In the genomic region with DNA sequence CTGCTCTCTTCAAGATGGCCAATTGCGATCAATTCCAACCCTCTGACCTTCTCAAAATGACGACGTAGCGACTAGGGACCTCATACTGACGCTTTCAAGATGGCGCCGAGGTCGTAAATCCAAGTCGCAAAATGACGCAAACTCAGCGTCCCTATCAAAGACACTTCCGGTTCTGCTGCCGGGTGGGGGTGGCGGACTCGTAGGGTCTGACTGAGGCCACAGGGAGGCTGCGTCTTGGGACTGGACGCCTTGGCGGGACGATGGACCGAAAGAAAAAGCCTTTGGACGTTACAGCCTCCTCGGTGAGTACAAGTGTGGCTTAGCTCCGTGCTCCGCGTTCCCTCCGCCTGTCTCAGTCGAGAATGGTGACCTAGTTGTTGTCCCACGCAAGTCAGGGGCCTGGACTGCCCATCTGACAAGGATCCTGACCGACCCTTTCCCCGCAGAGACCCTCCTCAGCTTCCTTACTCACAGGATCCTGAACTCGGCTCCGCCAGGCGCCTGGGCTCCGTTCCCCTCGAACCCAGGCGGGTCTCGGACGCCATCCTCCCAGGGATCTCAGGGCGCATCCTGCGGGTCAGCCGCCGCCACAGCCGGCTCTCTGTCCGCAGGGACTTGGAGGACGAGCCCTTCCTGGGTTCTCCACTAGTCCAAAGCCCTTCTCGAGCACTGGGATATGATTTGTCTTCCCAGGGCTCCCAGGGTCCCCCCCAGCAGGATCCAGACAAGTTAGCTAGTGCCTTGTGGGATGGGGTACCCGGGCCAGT, we compare ENCODE assay signal across 8 mouse cellular contexts. TPM values are rescaled to one million over a fixed set of nuclear protein-coding genes. Genes with fewer than 3 reads are reported as not detected.
DNase-seq lines count a peak whose midpoint lies in the region; ATAC-seq and TF ChIP-seq lines count a peak whose summit lies in the region.

A gene (plus strand): TSS at position 169 of the 767 bp plus-strand sequence.

- peak; percentile 92 for TF ChIP-seq POLR2A in testis, adult 2 months (IDR thresholded peaks at IDR 0.05; ENCODE audit: control insufficient read depth, low read depth, low read length)

- H3K36me3 ChIP-seq in E14TG2a.4 (ENCODE audit: insufficient read depth, low read length), result peaks cover 28% of the 10 kb centered on the region
- peaks cover 17% of the 10 kb centered on the region for H3K36me3 ChIP-seq in forebrain, embryonic 12.5 days (replicated peaks)
- H3K36me3 ChIP-seq in heart, postnatal 0 days (replicated peaks; ENCODE audit: control insufficient read depth, insufficient read depth, low read length), result peaks cover 18% of the 10 kb centered on the region
- H3K36me3 ChIP-seq in liver, embryonic 16.5 days (ENCODE audit: control insufficient read depth, insufficient read depth), result peaks cover 3% of the 10 kb centered on the region
- H3K36me3 ChIP-seq in neural tube, embryonic 13.5 days, result peaks cover 21% of the 10 kb centered on the region
- H3K36me3 ChIP-seq in testis, adult 2 months (ENCODE audit: control insufficient read depth, insufficient read depth, low read length), result no peaks in the 10 kb centered on the region

- peak within 1 kb of the TSS; percentile 89 for H3K9ac ChIP-seq in forebrain, embryonic 12.5 days
- peak within 1 kb of the TSS; percentile 87 for H3K9ac ChIP-seq in heart, postnatal 0 days (replicated peaks; ENCODE audit: low read depth, low read length)
- peak within 1 kb of the TSS; percentile 93 for H3K9ac ChIP-seq in liver, embryonic 16.5 days (ENCODE audit: low read depth, low read length)
- peak within 1 kb of the TSS; percentile 96 for H3K9ac ChIP-seq in neural tube, embryonic 13.5 days

- no peak for TF ChIP-seq CTCF in E14TG2a.4 (conservative IDR thresholded peaks at IDR 0.05; ENCODE audit: low read length)
- no peak for TF ChIP-seq CTCF in heart, postnatal 0 days (IDR thresholded peaks at IDR 0.05; ENCODE audit: low read depth)
- TF ChIP-seq CTCF in testis, adult 2 months (IDR thresholded peaks at IDR 0.05; ENCODE audit: control insufficient read depth, insufficient read depth, insufficient replicate concordance, low read depth, low read length), result no peak

- H3K4me2 ChIP-seq in forebrain, embryonic 12.5 days, result peak within 1 kb of the TSS; percentile 76
- H3K4me2 ChIP-seq in heart, postnatal 0 days (ENCODE audit: low read depth, low read length), result peak within 1 kb of the TSS; percentile 68
- H3K4me2 ChIP-seq in liver, embryonic 16.5 days (ENCODE audit: low read depth, low read length), result peak within 1 kb of the TSS; percentile 79
- peak within 1 kb of the TSS; percentile 88 for H3K4me2 ChIP-seq in neural tube, embryonic 13.5 days

- no peaks in the 10 kb centered on the region for H3K27me3 ChIP-seq in E14TG2a.4 (ENCODE audit: insufficient read depth, low read length)
- 0 out of 2 replicates have a peak, but pooled peaks cover 3% of the 10 kb centered on the region for H3K27me3 ChIP-seq in forebrain, embryonic 12.5 days
- no peaks in the 10 kb centered on the region for H3K27me3 ChIP-seq in heart, postnatal 0 days (ENCODE audit: control insufficient read depth, insufficient read depth, low read length)
- H3K27me3 ChIP-seq in liver, embryonic 16.5 days (ENCODE audit: control insufficient read depth, insufficient read depth, low read depth, low read length), result no peaks in the 10 kb centered on the region
- H3K27me3 ChIP-seq in neural tube, embryonic 13.5 days, result peaks cover 4% of the 10 kb centered on the region; the same call in 1 of the 2 replicates
- no peaks in the 10 kb centered on the region for H3K27me3 ChIP-seq in testis, adult 2 months (ENCODE audit: control insufficient read depth, insufficient read depth, low read length)

- TF ChIP-seq EP300 in heart, postnatal 0 days (IDR thresholded peaks at IDR 0.05; ENCODE audit: low read depth), result no peak

- peak within 1 kb of the TSS; percentile 100 for H3K4me3 ChIP-seq in E14TG2a.4 (replicated peaks; ENCODE audit: low read length)
- peak within 1 kb of the TSS; percentile 82 for H3K4me3 ChIP-seq in forebrain, embryonic 12.5 days (replicated peaks)
- peak within 1 kb of the TSS; percentile 81 for H3K4me3 ChIP-seq in heart, postnatal 0 days (ENCODE audit: low read depth, low read length)
- H3K4me3 ChIP-seq in liver, embryonic 16.5 days (ENCODE audit: low read depth, low read length), result peak within 1 kb of the TSS; percentile 94
- H3K4me3 ChIP-seq in neural tube, embryonic 13.5 days, result peak within 1 kb of the TSS; percentile 97
- peak within 1 kb of the TSS; percentile 98 for H3K4me3 ChIP-seq in testis, adult 2 months (ENCODE audit: control insufficient read depth, low read depth, low read length)

- peak; percentile 93 for ATAC-seq in forebrain, embryonic 12.5 days (ENCODE audit: low FRiP score)
- peak; percentile 96 for ATAC-seq in heart, postnatal 0 days (ENCODE audit: insufficient read depth, low read depth)
- peak; percentile 97 for ATAC-seq in liver, embryonic 16.5 days (ENCODE audit: low read depth)
- ATAC-seq in neural tube, embryonic 13.5 days (ENCODE audit: low read depth), result peak; percentile 95

- peak within 1 kb of the TSS; percentile 68 for H3K27ac ChIP-seq in forebrain, embryonic 12.5 days
- H3K27ac ChIP-seq in heart, postnatal 0 days (ENCODE audit: low read depth), result peak within 1 kb of the TSS; percentile 58
- H3K27ac ChIP-seq in liver, embryonic 16.5 days (ENCODE audit: low read length), result peak within 1 kb of the TSS; percentile 70
- peak within 1 kb of the TSS; percentile 88 for H3K27ac ChIP-seq in neural tube, embryonic 13.5 days (replicated peaks)
- peak within 1 kb of the TSS; percentile 82 for H3K27ac ChIP-seq in testis, adult 2 months (ENCODE audit: control insufficient read depth, insufficient read depth, low read depth, low read length)

- peak; percentile 95 for DNase-seq in c-Kit-positive CD71-positive TER-119-positive erythroid progenitor cells, embryonic 14.5 days (ENCODE audit: low spot score)
- peak; percentile 97 for DNase-seq in heart, postnatal 0 days (ENCODE audit: low spot score)
- DNase-seq in kidney, postnatal 4 days, result peak; percentile 93 to 96

- under 1% methylated on average over 47 of the region's 47 CpGs for WGBS in forebrain, embryonic 12.5 days
- WGBS in heart, postnatal 0 days, result under 1% methylated on average over 47 of the region's 47 CpGs
- under 1% methylated on average over 47 of the region's 47 CpGs for WGBS in liver, embryonic 16.5 days (ENCODE audit: insufficient replicate concordance)
- WGBS in neural tube, embryonic 13.5 days, result under 1% methylated on average over 47 of the region's 47 CpGs

- peaks cover 19% of the 10 kb centered on the region for H3K4me1 ChIP-seq in E14TG2a.4 (replicated peaks; ENCODE audit: low read depth, low read length)
- H3K4me1 ChIP-seq in forebrain, embryonic 12.5 days, result peaks cover 15% of the 10 kb centered on the region
- H3K4me1 ChIP-seq in heart, postnatal 0 days (ENCODE audit: control insufficient read depth, insufficient read depth), result 0 out of 2 replicates have a peak, but pooled peaks cover 11% of the 10 kb centered on the region
- H3K4me1 ChIP-seq in liver, embryonic 16.5 days (ENCODE audit: control insufficient read depth, low read depth, low read length), result peaks cover 6% of the 10 kb centered on the region
- peaks cover 22% of the 10 kb centered on the region for H3K4me1 ChIP-seq in neural tube, embryonic 13.5 days (replicated peaks)
- peaks cover 3% of the 10 kb centered on the region; the same call in 1 of the 2 replicates for H3K4me1 ChIP-seq in testis, adult 2 months (ENCODE audit: control insufficient read depth, insufficient read depth, low read length)

- H3K9me3 ChIP-seq in E14TG2a.4 (ENCODE audit: low read length), result no peaks in the 10 kb centered on the region
- no peaks in the 10 kb centered on the region for H3K9me3 ChIP-seq in forebrain, embryonic 12.5 days
- no peaks in the 10 kb centered on the region for H3K9me3 ChIP-seq in heart, postnatal 0 days (replicated peaks; ENCODE audit: control insufficient read depth, low read length)
- H3K9me3 ChIP-seq in liver, embryonic 16.5 days (replicated peaks; ENCODE audit: control insufficient read depth, low read length), result no peaks in the 10 kb centered on the region
- no peaks in the 10 kb centered on the region for H3K9me3 ChIP-seq in neural tube, embryonic 13.5 days

RNA-seq across cellular contexts. Expression of the gene that starts here (rescaled TPM):
- 53.5 and 61.1 TPM in 2 replicates for polyA plus RNA-seq in forebrain, embryonic 12.5 days (2016; fragmentation: Nextera tagmentation; extraction: Ambion mirVana)
- total RNA-seq in heart, postnatal 0 days (2014; rRNA removed; ENCODE audit: low replicate concordance), result 4.5 and 11.3 TPM in 2 replicates
- polyA plus RNA-seq in heart, postnatal 0 days (2015; fragmentation: Nextera tagmentation; extraction: Ambion mirVana), result 22.8 and 23.4 TPM in 2 replicates
- 10.1 and 10.9 TPM in 2 replicates for polyA plus RNA-seq in liver, embryonic 16.5 days (2015; fragmentation: Nextera tagmentation; extraction: Ambion mirVana)
- polyA plus RNA-seq in neural tube, embryonic 13.5 days (2015; fragmentation: Nextera tagmentation; extraction: Ambion mirVana), result 51.4 and 54.7 TPM in 2 replicates
- 7.6 and 9.3 TPM in 2 replicates for polyA plus RNA-seq in testis, adult 2 months (2012; rRNA removed)

Comparison
In these comparisons a context has a peak if more than half of its experiments do, and no peak if none do; other contexts are left out.
1. Peak in every context shown above with its lines: DNase-seq, ATAC-seq, H3K4me3 ChIP-seq and H3K27ac ChIP-seq.